Mouse (Mus musculus) adipocyte (in vitro differentiated cells): ENCODE measurements at regions not wholly inside any gene's neighbourhood (a gene's known extent, or its start where the extent isn't known, plus 50 kb on each side); places are given as distances from the start of the nearest gene placed in this dataset.

ENCODE experiments used
- DNase-seq: peaks from one replicate; pipeline ENCODE4 v3.0.0-alpha.2; 2016; ENCODE audit warnings: low spot score

DNA sequence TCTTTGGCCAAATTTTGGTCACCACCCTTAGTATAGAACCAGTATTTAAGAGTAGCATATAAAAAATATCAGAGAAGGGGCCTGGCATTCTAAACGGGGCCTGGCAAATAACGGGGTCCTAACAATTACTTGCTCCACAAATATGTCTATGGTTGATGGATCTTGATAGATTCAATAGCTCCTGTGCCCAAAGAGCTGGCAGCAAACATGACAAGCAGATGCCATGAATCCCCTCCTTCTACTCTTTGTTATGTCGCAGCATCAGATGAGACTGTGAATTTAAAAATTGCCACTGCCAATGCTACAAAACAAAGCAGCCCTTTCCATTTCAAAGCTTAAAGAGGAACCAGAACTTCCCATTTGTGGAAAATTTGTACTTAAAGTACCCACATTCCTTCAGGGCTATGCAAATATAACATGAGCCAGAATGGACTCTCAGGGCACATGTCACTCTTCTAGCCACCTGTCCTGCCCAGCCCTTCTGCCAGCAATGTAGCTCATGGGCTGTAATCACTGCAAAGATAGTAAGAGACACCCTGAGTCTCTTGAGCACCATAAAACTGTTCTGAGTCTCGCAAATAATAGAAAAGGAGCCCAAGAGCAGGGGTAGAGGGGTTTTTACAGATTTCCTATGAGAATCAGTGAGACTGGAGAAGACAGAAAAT lies 342.4 kb upstream of the Kirrel3 start:
- DNase-seq, result no peak

DNA sequence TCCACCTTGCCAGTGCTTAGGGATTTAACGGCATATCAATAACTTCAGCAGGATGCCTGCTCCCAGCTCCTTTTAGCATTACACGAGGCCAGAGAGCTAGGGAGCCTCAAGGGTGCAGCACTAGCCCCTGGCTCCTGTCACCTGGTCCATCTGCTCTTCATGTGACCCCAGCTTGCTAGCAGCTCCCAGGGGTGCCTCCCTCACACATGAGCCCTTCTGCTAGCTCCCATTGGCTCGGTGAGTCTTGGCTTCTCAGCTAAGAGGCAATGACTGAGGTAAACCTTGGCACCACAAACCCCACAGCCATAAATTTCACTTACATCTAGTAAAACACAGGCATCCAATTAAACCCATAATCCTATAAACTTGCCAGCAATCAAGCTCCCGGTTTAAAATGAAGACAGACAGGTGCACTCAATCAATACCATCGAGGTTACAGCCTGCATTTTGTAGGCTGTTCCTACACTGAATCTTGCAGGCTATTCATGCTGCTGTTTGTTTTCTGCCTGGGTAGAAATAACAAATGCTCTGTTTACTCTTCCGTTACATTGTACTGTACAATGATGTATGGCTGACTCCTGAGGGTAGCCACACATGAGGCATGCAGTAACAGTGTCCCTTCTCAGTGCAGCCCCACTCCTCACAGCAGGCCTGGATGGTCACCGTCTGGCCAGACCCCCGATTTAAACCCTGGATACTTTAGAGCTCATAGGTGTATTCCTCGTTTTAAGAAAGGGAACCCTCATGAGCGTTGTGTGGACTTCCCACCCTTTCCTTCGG lies 330.3 kb upstream of the Kirrel3 start:
- no peak for DNase-seq

GRCm38 (mm10) chr9:34156581-34156980 lies 329.1 kb upstream of the Kirrel3 start:
- DNase-seq, result peak; percentile 35

- DNase-seq, result no peak
Measured at GRCm38 (mm10) chr9:34161119-34161518, 324.6 kb upstream of the Kirrel3 start.

- DNase-seq, result no peak
Measured at GRCm38 (mm10) chr9:34186314-34186713, 299.4 kb upstream of the Kirrel3 start.

DNA sequence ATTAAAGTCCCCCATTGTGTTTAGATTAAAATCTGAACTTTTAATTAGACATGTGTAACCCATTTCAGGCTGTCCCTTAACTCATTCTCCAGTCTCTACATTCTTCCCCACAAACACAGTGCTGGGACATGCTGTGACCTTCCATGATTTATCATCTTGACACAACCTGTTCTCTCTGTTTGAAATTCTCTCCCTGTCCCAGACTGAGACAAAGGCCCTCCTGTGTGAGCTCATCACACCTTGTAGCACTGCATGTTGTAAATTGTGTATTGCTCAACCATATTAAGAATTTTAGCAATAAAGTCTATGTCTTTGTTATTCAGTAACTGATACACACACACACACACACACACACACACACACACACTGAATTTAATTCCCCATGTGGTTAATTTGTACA lies 293.2 kb upstream of the Kirrel3 start:
- no peak for DNase-seq

DNA sequence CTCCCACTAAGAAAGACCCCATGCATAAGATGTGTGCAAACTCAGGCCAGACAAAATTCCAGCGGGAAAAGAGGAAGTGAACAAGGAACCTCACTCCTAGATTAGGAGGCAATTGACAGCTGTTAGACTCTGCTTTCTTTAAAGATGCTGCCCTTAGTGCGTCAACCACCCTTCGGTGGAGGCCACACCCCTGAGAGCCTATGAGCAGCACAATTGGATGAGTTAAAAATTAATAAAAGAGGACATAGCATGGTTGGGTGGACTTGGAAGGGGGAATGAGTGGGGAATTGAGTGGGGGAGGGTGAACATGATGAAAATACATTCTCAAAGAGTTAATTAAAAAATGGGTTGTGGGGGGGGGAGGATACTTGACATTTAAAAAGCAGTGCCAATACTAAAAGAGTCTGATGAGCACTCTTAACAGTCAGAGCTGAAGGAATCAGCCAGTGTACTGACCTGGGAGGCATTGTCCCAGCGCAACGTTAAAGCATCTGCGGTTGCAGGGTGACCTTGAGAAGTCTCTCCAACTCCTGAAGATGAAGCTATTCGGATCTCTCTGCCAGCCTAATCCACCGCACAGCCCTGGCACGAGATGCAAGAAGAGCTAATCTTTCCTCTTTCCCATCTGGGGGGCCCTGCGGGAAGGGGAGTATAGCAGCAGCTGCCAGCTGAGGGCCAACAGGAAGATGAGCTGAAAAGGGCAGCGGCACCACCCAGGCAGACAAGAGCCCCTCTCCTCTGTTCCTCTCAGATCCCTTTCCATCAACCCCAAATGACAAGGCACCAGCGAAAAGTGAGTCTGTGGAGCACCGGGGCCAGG lies 283.4 kb upstream of the Kirrel3 start:
- DNase-seq, result no peak

GRCm38 (mm10) chr9:34202942-34203551 lies 282.6 kb upstream of the Kirrel3 start:
- DNase-seq, result no peak

- no peak for DNase-seq
Measured at GRCm38 (mm10) chr9:34203624-34204365, 281.9 kb upstream of the Kirrel3 start.

DNA sequence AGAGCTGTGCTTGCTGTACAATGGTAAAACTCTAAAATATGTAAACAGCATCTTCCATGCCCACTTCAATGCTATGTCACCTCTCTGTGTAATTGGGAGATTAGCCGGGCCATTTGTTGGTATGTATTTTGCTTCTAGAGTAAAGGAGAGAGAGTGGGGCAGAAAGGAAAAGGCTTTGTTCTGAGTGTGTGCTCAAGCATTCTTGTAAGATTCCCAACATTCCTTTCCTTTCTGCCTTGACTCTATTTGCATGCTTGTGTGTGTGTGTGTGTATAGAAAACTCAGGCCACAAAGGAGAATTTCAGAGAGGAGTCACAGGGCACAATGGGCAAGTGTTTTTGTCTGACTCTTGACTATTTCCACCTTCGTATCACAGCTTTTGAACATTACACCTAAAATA lies 281.2 kb upstream of the Kirrel3 start:
- DNase-seq, result no peak

- DNase-seq, result no peak
Measured at GRCm38 (mm10) chr9:34231561-34231960, 254.1 kb upstream of the Kirrel3 start.

DNA sequence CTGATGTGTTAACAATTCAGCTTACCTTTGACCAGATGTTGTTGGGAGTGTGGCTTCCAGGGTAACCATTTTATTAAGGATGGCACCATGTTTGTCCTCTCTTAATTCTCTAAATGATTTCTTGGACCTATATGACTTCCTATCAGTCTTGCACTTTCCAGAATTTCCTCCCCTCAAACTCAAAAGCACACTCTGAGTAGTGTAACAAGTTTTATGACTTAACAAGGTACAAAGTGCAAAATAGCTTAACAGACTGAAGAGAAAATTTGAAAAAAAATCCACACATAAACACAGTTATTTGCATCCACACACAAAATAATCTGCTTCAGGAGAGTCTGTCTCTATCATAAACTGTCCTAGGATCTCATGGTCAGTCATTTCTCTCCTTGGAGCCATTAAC lies 251.0 kb upstream of the Kirrel3 start:
- DNase-seq, result no peak

DNA sequence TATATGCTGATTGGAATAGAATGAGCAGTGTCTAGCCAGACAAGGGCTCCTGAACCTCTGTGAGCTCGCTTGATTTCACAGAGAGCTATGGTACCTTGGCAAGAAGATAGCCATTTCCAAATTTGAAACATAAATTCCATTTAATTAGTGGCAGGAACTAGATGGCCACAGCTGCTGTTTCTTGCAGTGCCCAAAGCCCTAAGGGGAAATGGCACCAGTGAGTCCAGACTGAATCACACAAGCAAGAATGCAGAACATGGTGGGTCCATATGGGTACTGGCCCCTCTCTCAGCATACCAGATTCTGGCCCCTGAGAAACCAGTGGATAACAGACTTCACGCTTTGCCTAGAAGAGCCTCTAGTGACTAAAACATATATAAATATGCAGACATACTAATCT lies 246.2 kb upstream of the Kirrel3 start:
- no peak for DNase-seq

GRCm38 (mm10) chr9:34243674-34244073 lies 242.0 kb upstream of the Kirrel3 start:
- DNase-seq, result no peak

GRCm38 (mm10) chr9:34244576-34244975 lies 241.1 kb upstream of the Kirrel3 start:
- DNase-seq, result no peak

- DNase-seq, result no peak
Measured at GRCm38 (mm10) chr9:34252796-34253195, 232.9 kb upstream of the Kirrel3 start.

- DNase-seq, result no peak
Measured at GRCm38 (mm10) chr9:34258492-34258891, 227.2 kb upstream of the Kirrel3 start.

GRCm38 (mm10) chr9:34278068-34278467 lies 207.6 kb upstream of the Kirrel3 start:
- peak; percentile 49 for DNase-seq

GRCm38 (mm10) chr9:34279386-34279785 lies 206.3 kb upstream of the Kirrel3 start:
- no peak for DNase-seq

DNA sequence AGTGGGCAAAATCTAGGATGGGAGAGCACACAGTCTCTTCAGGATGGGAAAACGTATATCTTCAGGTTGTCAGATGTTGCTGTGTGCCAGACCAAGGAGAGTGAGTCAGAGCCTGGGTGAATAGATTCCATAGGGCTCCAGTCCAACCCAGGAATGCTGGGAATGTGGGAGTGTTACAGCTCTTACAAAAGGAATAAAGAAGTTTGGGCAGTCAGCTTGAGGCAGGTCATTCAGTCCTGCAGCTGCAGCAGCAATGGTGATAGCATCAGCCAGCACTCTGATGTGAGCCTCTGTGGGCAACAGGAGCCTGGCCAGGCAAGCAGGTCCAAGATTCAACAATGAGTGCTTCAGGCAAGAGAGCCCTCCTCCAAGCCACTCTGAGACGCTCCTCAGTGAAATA lies 205.8 kb upstream of the Kirrel3 start:
- DNase-seq, result peak; percentile 14

DNA sequence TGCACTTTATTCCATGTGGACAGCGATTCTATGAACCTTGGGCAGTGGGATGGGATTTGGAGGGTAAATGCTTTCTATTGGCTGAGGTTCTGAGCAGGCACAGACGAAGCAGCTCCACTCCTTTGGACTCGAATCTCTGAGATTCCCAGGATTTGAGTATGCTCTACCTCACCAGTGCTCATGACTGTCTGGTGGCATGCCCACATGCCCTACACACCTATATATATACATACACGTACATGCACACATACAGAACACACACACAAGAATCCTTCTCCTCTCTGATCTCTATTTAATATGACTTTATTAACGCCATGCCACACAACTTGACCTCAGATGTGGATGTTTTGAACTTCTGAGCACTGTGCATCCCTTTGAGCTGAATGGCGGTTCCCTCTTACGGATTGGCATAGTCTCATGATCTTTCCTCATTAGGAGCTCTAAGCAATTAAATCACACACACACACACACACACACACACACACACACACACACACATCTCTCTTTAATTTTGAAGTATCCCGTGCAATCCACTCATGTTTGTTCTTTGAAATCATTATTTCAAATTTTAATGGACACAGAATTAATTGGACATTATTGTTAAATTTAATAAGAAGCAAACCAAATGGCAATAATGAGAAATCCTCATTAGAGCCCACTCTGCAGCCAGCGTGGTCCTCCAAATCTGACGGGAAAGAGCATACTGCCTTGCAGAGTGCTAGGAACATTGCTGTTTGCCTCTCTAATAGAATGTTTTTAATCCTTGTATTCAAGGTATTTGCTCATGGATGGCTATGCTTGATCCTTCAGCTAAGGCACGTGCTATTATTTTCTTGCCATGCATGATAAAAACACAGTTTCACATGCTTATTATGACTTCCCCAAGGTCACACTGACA lies 205.1 kb upstream of the Kirrel3 start:
- DNase-seq, result no peak
